Mouse (Mus musculus) hindbrain, embryonic 11.5 days (tissue): Measurements from ENCODE around the gene Gtsf1l. TPM values are rescaled to one million over a fixed set of nuclear protein-coding genes. Genes with fewer than 3 reads are reported as not detected.
"Not testable (repeated sequence)": the region's sequence is repeated elsewhere in the genome, so short reads cannot be mapped to it uniquely, and the experiment has no call there.

Experiments
- ATAC-seq: fragments of 200-750 bp; cut with Nextera tagmentation; 2 replicates; pipeline ENCODE4 v1.8.0; 2017; ENCODE audit warnings: mild to moderate bottlenecking, moderate TSS enrichment, moderate library complexity; ENCODE audit not compliant: low FRiP score
- DNase-seq: peaks from one replicate; pipeline ENCODE4 v3.0.0-alpha.2; 2015; ENCODE audit warnings: low spot score
- H3K27ac ChIP-seq: fragments of 300-500 bp; sonication (generic); 2 replicates; pipeline ENCODE4 v1.5.1; 2014; ENCODE audit warnings: mild to moderate bottlenecking, low read depth, low read length
- H3K27me3 ChIP-seq: fragments of 300-500 bp; sonication (generic); 2 replicates; pipeline ENCODE4 v1.6.1; 2014; ENCODE audit warnings: mild to moderate bottlenecking, low read length, moderate library complexity, mixed read lengths; ENCODE audit not compliant: control insufficient read depth, insufficient read depth
- H3K36me3 ChIP-seq: fragments of 300-500 bp; sonication (generic); 2 replicates; pipeline ENCODE4 v1.6.1; 2014; ENCODE audit warnings: mild to moderate bottlenecking, low read length, moderate library complexity, mixed read lengths; ENCODE audit not compliant: control insufficient read depth, insufficient read depth
- H3K4me1 ChIP-seq: fragments of 300-500 bp; sonication (generic); replicated peaks from 2 replicates; pipeline ENCODE4 v1.6.1; 2014; ENCODE audit warnings: low read length, mixed read lengths; ENCODE audit not compliant: control insufficient read depth, insufficient read depth
- H3K4me2 ChIP-seq: fragments of 300-500 bp; sonication (generic); replicated peaks from 2 replicates; pipeline ENCODE4 v1.6.1; 2014; ENCODE audit warnings: mild to moderate bottlenecking, low read depth, low read length
- H3K4me3 ChIP-seq: fragments of 300-500 bp; sonication (generic); 2 replicates; pipeline ENCODE4 v1.5.1; 2014; ENCODE audit warnings: low read depth, low read length
- H3K9ac ChIP-seq: fragments of 300-500 bp; sonication (generic); 2 replicates; pipeline ENCODE4 v1.6.1; 2014; ENCODE audit warnings: low read depth, low read length
- H3K9me3 ChIP-seq: fragments of 300-500 bp; sonication (generic); 2 replicates; pipeline ENCODE4 v1.6.1; 2016; ENCODE audit warnings: low read length; ENCODE audit not compliant: control insufficient read depth
- WGBS: fragments of 180-500 bp; shearing (Covaris S2); extraction: QIAGEN DNeasy Blood & Tissue Kit; methylation state at CpG from one replicate; pipeline ENCODE4 v1.1.7; 2014; 5-methylcytosine and 5-hydroxymethylcytosine counted together
- polyA plus RNA-seq: library from polyadenylated mRNA; unstranded; fragments of >200 nt; fragmentation: Nextera tagmentation; extraction: Ambion mirVana; gene quantifications from 2 replicates; pipeline ENCODE4 v1.2.1, GENCODE M21; 2014

Gtsf1l gene
- polyA plus RNA-seq, 1 experiment from 2014 or later: 0.28 TPM

- WGBS: 84% methylated on average over 8 of the region's 8 CpGs
- no peaks in the 10 kb centered on the region for H3K4me1 ChIP-seq
- H3K9ac ChIP-seq: no peak overlapping the region
- ATAC-seq (no peak), DNase-seq (no peak)
- no peak overlapping the region for H3K4me3 ChIP-seq
- no peak overlapping the region for H3K27ac ChIP-seq
- H3K27me3 ChIP-seq: no peaks in the 10 kb centered on the region
- no peak overlapping the region for H3K4me2 ChIP-seq
- no peaks in the 10 kb centered on the region for H3K9me3 ChIP-seq
- H3K36me3 ChIP-seq: no peaks in the 10 kb centered on the region
Measured at GRCm38 (mm10) chr2:163061203-163062118, 26.2 kb downstream of the Gtsf1l start.

- no peaks in the 10 kb centered on the region for H3K9me3 ChIP-seq
- no peak overlapping the region for H3K4me2 ChIP-seq
- no peak overlapping the region for H3K9ac ChIP-seq
- DNase-seq (no peak), ATAC-seq (no peak)
- no peaks in the 10 kb centered on the region for H3K4me1 ChIP-seq
- no peaks in the 10 kb centered on the region for H3K27me3 ChIP-seq
- H3K27ac ChIP-seq: no peak overlapping the region
- H3K4me3 ChIP-seq: no peak overlapping the region
- H3K36me3 ChIP-seq: no peaks in the 10 kb centered on the region
- WGBS: 85% methylated on average over 6 of the region's 6 CpGs
Measured at GRCm38 (mm10) chr2:163060630-163061029, 27.0 kb downstream of the Gtsf1l start.

- ATAC-seq, H3K4me2 ChIP-seq, H3K27ac ChIP-seq, H3K36me3 ChIP-seq, H3K9me3 ChIP-seq, H3K27me3 ChIP-seq, DNase-seq, H3K4me1 ChIP-seq, H3K4me3 ChIP-seq, H3K9ac ChIP-seq: not testable (repeated sequence)
- 92% methylated on average over 7 of the region's 7 CpGs for WGBS
Measured at GRCm38 (mm10) chr2:163058981-163059380, 28.7 kb downstream of the Gtsf1l start.

GRCm38 (mm10) chr2:163056584-163056983 lies 31.1 kb downstream of the Gtsf1l start:
- Histone ChIP-seq H3K4me2 (no peak overlapping the region), H3K4me3 (no peak overlapping the region), H3K27ac (no peak overlapping the region), H3K36me3 (no peaks in the 10 kb centered on the region), H3K27me3 (no peaks in the 10 kb centered on the region), H3K9me3 (no peaks in the 10 kb centered on the region), H3K4me1 (peaks cover 4% of the 10 kb centered on the region; the same call in 1 of the 2 replicates), H3K9ac (no peak overlapping the region)
- DNase-seq: no peak
- 87% methylated on average over 9 of the region's 9 CpGs for WGBS
- no peak for ATAC-seq

GRCm38 (mm10) chr2:163055715-163056114 lies 31.9 kb downstream of the Gtsf1l start:
- Histone ChIP-seq H3K4me2 (peak overlapping the region; percentile 95), H3K9ac (peak overlapping the region; percentile 16; the same call in 1 of the 2 replicates), H3K4me3 (peak overlapping the region; percentile 74), H3K27ac (no peak overlapping the region), H3K36me3 (no peaks in the 10 kb centered on the region), H3K4me1 (peaks cover 4% of the 10 kb centered on the region; the same call in 1 of the 2 replicates), H3K27me3 (no peaks in the 10 kb centered on the region), H3K9me3 (no peaks in the 10 kb centered on the region)
- DNase-seq: no peak
- ATAC-seq: no peak
- WGBS: 51% methylated on average over 5 of the region's 5 CpGs

GRCm38 (mm10) chr2:163054891-163055494 lies 32.7 kb downstream of the Gtsf1l start:
- peak overlapping the region; percentile 95 for H3K4me2 ChIP-seq
- H3K27ac ChIP-seq: no peak overlapping the region
- H3K9me3 ChIP-seq: no peaks in the 10 kb centered on the region
- peak overlapping the region; percentile 74 for H3K4me3 ChIP-seq
- DNase-seq (peak; percentile 59), ATAC-seq (peak; percentile 48)
- H3K4me1 ChIP-seq: peaks cover 4% of the 10 kb centered on the region; the same call in 1 of the 2 replicates
- H3K27me3 ChIP-seq: no peaks in the 10 kb centered on the region
- peak overlapping the region; percentile 66 for H3K9ac ChIP-seq
- under 1% methylated on average over 34 of the region's 38 CpGs for WGBS
- H3K36me3 ChIP-seq: no peaks in the 10 kb centered on the region

GRCm38 (mm10) chr2:163054335-163054840 lies 33.3 kb downstream of the Gtsf1l start, which contains the start of gene Mybl2:
TSS of gene Mybl2 (plus strand) at chr2:163054687.
- Histone ChIP-seq H3K4me3 (peak within 1 kb of the TSS; percentile 74), H3K4me2 (peak within 1 kb of the TSS; percentile 95), H3K9ac (peak within 1 kb of the TSS; percentile 66), H3K27ac (no peak within 1 kb of the TSS), H3K36me3 (no peaks in the 10 kb centered on the region), H3K27me3 (no peaks in the 10 kb centered on the region), H3K4me1 (peaks cover 4% of the 10 kb centered on the region; the same call in 1 of the 2 replicates), H3K9me3 (no peaks in the 10 kb centered on the region)
- peak; percentile 99 for ATAC-seq
- WGBS: under 1% methylated on average over 42 of the region's 48 CpGs
- DNase-seq: peak; percentile 96

- Histone ChIP-seq H3K36me3 (no peaks in the 10 kb centered on the region), H3K9me3 (no peaks in the 10 kb centered on the region), H3K4me3 (no peak overlapping the region), H3K27ac (no peak overlapping the region), H3K4me2 (no peak overlapping the region), H3K9ac (no peak overlapping the region), H3K27me3 (no peaks in the 10 kb centered on the region), H3K4me1 (peaks cover 4% of the 10 kb centered on the region; the same call in 1 of the 2 replicates)
- no peak for ATAC-seq
- no peak for DNase-seq
- 69% methylated on average over 4 of the region's 4 CpGs for WGBS
Measured at GRCm38 (mm10) chr2:163052826-163053225, 34.8 kb downstream of the Gtsf1l start.
